Mouse (Mus musculus) liver, adult 2 months (tissue): ENCODE results near the gene Nr3c2.

ENCODE experiments used
- CTCF ChIP-seq: fragments of 200-500 bp; IDR thresholded peaks from 2 replicates; pipeline ENCODE4 v1.5.1; 2011; ENCODE audit warnings: low read depth, low read length, control low read depth
- POLR2A ChIP-seq: fragments of 200-500 bp; IDR thresholded peaks from 2 replicates; pipeline ENCODE4 v1.6.1; 2011; ENCODE audit warnings: low read length, control low read depth; ENCODE audit not compliant: insufficient read depth; ENCODE audit errors: extremely low read depth

GRCm38 (mm10) chr8:77170439-77170759, 271.2 kb downstream of the Nr3c2 start:
- TF ChIP-seq POLR2A, result no peak
- no peak for TF ChIP-seq CTCF
